Mouse (Mus musculus) urinary bladder, postnatal 14 days (tissue): ENCODE results near the gene Car7.
A peak's percentile ranks its signal among the peaks of the same experiment; 100 is the strongest.

Source experiments
- DNase-seq: peaks from one replicate; pipeline ENCODE4 v3.0.0; 2021; ENCODE audit warnings: low spot score

Car7 gene

GRCm38 (mm10) chr8:104533971-104534778 is at the start of gene Car7, which contains the start of gene Nae1:
Gene Car7, plus strand, starts transcription at chr8:104534689.
Gene Nae1, minus strand, starts transcription at chr8:104534637.
- peak; percentile 92 for DNase-seq

DNA sequence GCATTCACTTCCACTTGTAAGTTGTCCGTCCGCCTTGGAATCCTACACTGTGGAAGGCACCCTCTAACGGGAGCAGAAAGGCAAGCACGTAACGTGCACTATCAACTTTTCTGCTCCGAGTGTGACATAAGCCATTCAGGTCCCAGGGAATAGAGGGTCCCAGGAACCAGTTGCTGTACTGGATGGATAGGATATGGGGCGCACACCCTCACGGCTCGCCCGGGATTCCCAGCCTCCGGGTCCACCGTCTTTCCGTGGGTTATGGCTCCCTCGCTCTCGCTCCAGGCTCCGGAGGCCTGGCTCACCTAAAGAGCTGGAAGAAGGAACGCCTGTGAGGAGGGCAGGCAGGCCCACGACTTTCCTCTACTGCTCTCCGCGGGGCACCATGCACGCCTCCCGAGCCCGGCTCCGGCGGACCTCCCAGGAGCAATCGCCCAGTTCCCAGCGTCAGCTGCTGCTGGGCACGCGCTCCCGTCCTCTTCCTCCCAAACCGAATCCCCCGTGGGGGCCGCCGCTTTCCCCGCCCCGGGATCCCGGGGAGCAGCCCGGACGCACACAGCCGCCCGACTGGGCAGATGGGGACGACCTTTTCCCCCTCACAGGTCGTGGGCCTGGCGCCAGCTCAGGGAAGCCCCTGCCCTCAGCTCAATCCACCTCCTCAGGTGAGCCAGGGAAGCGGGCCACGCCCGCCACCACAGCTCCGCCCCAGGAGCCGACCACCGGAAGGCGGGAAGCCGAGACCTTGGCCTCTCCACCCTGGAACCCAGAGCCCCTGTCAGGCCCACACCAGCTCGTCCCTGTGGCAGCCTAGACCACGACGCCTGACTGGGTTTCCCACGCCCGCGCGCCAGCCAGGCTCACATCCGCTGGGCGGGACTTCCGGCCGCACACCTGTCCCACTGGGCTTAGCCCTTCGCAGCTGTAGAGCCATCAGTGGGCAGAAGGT is 25.2 kb upstream of the Car7 start, which contains the start of gene Terb1:
Terb1 (minus strand) TSS at position 850 of the 946 bp plus-strand sequence.
- DNase-seq = peak; percentile 43

- no peak for DNase-seq
Measured at GRCm38 (mm10) chr8:104510134-104510533, 24.4 kb upstream of the Car7 start.

DNA sequence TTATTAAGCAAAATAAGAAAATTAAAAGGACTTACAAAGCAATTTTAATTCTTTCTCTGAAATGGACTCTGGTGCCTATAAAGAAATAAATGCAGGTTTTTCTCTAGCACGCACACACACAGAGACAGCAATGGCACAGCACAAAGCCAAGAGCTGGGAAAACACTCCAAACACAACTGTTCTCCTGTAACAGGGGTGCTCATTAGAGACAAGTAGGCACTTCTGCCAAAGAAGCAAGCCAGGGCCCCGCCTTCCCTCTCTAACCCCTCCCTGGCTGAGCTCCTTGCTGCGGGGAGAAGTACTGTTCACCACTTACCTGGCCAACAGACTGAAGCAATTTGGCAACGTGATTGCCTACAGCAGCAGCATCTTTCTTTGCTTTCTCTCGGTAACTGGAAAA is 16.6 kb upstream of the Car7 start:
- DNase-seq = no peak

DNA sequence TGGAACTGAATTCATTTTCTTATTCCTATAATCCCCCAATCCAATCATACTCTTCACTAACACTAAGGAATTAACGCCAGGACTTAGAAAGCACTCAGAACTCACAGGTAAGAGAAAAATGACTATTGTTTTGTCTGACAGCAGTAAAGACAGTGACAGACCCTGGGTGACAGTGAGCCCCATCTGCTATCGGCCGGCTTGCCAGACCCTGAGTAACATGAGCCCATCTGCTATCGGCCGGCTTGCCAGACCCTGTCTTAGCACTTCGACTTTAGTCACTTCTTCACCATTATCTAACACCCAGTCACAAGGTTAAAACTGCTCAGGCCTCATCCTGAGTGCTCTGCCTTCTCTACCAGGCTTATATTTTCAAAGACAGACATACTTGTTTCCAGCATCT is 4.8 kb upstream of the Car7 start:
- no peak for DNase-seq

GRCm38 (mm10) chr8:104533551-104533950 is 938 bp upstream of the Car7 start:
- DNase-seq = no peak

- DNase-seq = no peak
Measured at GRCm38 (mm10) chr8:104534779-104535141, 271 bp downstream of the Car7 start.

- no peak for DNase-seq
Measured at GRCm38 (mm10) chr8:104535378-104535777, 889 bp downstream of the Car7 start.

GRCm38 (mm10) chr8:104536028-104536427 is 1.5 kb downstream of the Car7 start:
- DNase-seq = no peak

- DNase-seq = no peak
Measured at GRCm38 (mm10) chr8:104538896-104539295, 4.4 kb downstream of the Car7 start.

- no peak for DNase-seq
Measured at GRCm38 (mm10) chr8:104539566-104539965, 5.1 kb downstream of the Car7 start.

GRCm38 (mm10) chr8:104540238-104540637 is 5.7 kb downstream of the Car7 start:
- DNase-seq = no peak

- DNase-seq = no peak
Measured at GRCm38 (mm10) chr8:104540710-104541514, 6.4 kb downstream of the Car7 start.

DNA sequence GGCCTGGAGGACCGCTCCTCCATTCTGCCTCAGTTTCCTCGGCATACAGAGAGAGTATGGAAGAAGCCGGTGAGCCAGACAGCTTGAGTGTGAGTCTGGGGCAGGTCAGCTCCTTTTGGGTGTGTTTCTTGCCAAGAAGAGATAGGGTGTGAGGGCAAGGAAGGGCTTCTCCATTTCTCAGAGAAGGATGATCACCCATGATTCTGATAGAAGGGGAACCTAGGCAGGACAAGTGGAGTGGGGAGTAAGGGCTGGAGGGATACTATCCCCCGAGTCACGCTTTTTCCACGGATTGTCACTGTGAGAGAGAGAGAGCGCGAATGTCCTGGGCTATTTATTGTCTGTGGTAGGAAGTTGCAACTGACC is 7.0 kb downstream of the Car7 start:
- DNase-seq = no peak

DNA sequence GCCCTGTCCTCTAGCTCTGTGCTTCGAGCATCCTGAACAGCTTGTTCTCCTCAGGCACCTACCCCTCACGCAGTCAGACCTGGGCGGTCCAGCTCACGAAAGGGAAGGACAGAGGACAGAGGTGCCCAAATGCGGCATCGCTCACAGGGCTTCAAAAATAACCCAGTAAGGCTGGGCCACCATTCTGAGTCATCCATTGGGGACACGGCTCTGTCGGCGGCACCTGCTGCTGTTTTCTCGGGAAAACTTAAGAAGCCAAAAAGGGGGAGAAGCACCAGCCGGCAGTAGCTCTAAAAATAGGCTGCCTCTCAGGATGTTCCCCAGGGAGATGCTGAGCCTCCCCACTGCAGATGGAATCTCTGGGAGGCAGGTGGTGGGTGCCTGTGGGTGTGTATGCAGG is 7.7 kb downstream of the Car7 start:
- DNase-seq = no peak

GRCm38 (mm10) chr8:104543440-104544045 is 9.1 kb downstream of the Car7 start:
- DNase-seq = no peak

DNA sequence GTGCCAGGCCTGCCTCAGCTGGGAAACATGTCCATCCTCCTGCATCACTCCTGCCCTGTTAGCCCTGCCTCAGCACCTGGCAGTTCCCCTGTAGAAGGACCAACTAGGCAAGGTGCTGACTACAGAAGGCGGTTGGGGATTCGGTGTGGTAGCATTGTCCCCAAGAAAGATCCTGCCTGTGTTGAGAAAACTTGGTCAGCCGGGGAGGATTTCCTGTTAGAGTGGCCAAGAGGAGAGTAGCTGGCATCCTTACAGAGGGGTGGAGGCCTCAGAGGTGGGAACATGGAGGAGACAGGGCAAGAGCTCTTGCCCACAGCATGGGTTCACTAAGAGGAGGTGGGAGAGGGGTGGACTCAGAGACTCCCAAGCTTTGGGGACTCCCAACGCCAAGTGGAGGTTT is 20.7 kb downstream of the Car7 start:
- DNase-seq = no peak

DNA sequence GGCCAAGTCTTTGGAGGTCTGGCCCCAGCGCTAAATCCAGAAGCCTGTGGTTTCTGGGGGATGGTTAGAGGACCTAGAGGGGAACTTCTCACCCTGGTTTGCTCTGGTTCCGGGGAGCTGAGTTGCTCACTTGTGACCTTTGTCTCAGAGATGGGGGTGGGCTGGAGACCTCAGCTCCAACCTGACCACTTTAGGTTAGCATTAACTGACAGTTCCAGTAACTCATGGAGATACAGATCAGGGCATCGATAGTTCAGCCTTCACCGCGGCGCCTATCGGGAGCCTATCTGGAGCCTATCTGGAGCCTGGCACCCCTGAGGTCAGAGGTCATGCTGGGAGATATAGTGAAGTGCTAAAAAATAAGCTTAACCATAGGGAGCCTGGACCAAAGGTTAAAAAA is 22.7 kb downstream of the Car7 start:
- no peak for DNase-seq

DNA sequence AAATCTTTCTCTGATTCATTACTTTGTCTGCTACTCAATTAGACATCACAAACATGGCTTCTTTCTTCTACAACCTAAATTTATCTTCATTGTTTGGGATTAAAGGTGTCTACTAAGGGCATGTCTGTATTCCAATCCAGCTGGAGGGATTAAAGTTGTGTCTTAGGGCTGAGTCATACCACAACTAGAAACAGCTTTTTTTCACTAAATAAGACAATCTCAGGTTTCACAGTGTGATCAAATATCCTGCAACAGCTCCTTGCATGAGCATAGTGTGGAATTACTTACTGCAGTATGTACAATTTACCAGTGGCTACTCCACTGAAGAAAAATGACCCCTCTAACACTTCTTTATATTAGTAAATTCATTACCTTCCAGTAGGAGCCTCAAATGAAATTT is 26.2 kb downstream of the Car7 start:
- DNase-seq = no peak

- peak; percentile 88 for DNase-seq
Measured at GRCm38 (mm10) chr8:104564633-104565456, 30.4 kb downstream of the Car7 start.

DNA sequence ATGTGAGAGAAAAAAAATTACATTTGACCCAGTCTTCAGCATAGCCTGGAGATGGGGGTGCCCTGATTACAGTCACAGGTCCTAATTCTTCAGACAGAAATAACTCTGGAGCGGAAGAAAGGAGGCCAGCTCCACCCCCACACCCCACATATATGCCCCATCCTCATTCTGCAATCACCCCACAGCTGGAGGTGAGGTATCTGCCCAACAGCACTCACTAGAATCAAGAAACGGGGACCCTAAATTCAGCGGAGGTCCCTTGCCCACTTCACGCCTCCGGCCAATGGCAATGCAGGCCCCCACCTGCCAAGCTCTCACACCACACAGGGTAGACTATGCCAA is 30.9 kb downstream of the Car7 start:
- no peak for DNase-seq
